Mouse (Mus musculus) gastrocnemius, adult 8-10 months (tissue): ENCODE data around the gene Bricd5. TPM values are rescaled to one million over a fixed set of nuclear protein-coding genes. Genes with fewer than 3 reads are reported as not detected.

Experiments used
- DNase-seq, 2 experiments: peaks; one replicate each; pipeline ENCODE4 v3.0.0; 2022; ENCODE audit warnings: low spot score in 2 of 2
- total RNA-seq, 4 experiments: library from RNA; stranded (reverse); gene quantifications; 2 replicates each; pipeline ENCODE4 v1.2.4; 2022

The Bricd5 gene
- total RNA-seq, 4 experiments from 2014 or later = not detected

- no peak for DNase-seq
Observed at GRCm38 (mm10) chr17:24483495-24483894, 9.8 kb downstream of the Bricd5 start.

GRCm38 (mm10) chr17:24485090-24485860 lies 11.6 kb downstream of the Bricd5 start:
- no peak for DNase-seq

GRCm38 (mm10) chr17:24488186-24488661 lies 14.5 kb downstream of the Bricd5 start, which contains the start of gene Caskin1:
Gene Caskin1, plus strand, starts transcription at chr17:24488601.
- DNase-seq = no peak

- DNase-seq = no peak
Observed at GRCm38 (mm10) chr17:24488662-24489264, 15.1 kb downstream of the Bricd5 start.

DNA sequence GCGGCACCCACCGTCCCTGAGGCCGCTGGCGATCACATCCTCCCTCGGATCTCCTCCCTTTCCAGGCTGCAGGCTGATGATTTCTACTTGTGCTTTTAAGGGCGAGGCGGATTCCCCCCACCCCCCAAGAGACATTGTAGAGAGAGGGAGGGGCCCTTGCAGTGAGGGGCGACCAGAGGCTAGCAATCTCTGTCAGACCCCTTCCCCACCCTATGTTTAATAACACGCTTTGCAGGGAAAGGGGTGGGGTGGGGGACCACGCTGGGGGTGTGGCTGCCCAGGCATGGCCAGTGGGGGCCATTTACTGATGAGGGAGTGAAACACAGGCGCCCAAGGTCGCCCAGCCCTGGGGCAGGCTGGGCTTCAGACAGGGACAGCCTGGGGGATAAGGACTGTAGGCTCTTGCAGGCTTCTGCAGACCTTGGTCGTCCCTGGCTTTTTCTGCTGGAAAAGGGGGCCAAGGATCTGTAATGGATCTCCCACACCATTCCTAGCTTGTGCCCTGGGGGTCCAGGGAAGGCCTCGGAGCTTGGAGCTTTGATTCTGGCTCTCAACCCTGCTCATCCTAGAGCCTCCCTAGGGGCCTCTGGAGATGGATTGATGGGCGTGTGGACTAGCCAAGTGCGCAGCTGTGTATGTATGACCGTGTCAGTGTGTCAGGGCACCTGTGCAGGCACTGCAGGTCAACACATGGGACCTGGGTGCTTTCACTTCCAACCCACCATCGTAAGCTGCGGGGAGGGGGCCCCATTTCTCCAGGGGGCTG lies 15.8 kb downstream of the Bricd5 start:
- no peak for DNase-seq

DNA sequence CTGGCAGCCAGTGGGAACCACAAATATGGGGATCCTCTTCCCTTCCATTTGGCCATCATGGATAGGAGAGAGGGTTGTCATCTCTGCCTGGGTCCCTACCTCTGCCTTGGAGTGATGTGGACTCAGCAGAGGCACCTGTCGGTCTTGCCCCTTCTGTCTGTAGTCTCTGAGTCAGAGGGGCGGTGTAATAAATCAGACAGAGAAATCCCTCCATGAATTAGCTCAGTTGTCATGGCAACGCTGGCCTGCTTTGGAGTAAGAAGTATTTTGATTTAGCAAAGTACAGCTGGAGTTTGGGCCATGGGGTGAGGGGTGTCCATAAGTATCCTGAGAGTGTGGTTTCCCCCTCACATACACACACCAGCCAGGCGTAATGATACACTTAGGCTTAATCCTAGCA lies 16.7 kb downstream of the Bricd5 start:
- no peak for DNase-seq

GRCm38 (mm10) chr17:24494627-24495335 lies 21.1 kb downstream of the Bricd5 start:
- DNase-seq = no peak

DNA sequence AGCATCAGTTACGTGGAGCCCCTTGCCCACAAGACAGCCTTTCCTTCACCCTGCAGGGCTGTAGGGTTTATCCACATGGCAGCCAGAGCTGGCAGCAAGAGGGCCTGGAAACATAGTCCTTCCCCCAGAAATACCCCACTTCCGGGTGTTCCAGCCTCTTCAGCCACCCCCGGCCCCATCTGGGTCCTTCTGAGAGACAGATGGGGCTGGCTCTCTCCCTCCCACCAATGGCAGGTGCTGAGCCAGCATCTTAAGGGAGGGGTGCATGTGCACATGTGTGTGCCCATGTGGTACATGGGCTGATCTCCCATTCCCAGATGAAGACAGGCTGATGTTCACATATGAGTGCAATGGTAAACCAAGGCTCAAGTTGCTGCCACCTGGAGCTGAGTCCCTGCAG lies 21.8 kb downstream of the Bricd5 start:
- no peak for DNase-seq

DNA sequence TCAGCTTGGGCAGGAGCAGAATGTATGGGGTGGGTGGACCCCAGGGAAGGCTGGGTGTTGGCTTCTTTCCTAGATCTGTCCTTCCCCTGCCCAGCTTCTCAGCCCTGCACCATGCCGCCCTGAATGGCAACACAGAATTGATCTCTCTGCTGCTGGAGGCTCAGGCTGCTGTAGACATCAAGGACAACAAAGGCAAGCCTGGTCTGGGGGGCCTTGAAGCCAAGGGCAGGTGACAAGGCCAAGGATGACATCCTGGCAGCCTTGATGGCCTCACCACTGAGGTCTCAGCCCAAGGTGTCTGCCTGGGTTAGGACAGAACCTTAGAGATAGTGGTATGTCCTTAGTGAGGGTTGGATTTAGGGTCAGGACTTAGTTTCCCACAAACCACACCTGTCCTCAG lies 22.3 kb downstream of the Bricd5 start:
- no peak for DNase-seq

DNA sequence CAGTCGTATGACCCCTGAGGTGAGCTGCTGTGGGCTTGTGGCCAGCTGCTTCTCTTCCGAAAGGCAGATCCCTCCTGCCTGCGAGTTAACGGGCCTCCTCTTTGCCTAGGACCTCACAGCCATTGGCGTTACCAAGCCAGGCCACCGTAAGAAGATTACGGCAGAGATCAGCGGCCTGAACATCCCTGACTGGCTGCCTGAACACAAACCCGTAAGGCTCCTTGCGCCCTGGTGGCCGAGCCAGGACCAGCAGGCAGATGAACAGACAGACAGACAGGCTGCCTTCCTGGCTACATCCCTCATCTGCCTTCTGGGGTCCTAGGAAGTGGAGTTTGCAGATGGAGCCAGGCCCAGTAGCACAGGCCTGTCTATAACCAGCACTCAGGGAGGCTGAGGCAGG lies 28.5 kb downstream of the Bricd5 start:
- no peak for DNase-seq

DNA sequence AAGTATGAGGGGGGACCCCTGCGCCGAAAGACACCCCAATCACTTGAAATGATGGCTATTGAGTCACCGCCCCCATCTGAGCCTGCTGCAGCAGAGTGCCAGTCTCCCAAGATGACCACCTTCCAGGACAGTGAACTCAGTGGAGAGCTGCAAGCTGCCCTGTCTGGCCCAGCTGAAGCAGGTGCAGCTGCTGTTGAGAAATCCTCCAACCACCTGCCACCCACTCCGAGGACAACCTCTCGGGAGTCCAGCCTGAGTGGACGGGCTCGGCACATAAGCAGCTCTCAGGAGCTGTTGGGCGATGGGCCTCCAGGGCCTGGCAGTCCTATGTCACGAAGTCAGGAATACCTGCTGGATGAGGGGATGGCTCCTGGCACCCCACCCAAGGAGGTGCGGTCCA lies 30.4 kb downstream of the Bricd5 start:
- no peak for DNase-seq

DNA sequence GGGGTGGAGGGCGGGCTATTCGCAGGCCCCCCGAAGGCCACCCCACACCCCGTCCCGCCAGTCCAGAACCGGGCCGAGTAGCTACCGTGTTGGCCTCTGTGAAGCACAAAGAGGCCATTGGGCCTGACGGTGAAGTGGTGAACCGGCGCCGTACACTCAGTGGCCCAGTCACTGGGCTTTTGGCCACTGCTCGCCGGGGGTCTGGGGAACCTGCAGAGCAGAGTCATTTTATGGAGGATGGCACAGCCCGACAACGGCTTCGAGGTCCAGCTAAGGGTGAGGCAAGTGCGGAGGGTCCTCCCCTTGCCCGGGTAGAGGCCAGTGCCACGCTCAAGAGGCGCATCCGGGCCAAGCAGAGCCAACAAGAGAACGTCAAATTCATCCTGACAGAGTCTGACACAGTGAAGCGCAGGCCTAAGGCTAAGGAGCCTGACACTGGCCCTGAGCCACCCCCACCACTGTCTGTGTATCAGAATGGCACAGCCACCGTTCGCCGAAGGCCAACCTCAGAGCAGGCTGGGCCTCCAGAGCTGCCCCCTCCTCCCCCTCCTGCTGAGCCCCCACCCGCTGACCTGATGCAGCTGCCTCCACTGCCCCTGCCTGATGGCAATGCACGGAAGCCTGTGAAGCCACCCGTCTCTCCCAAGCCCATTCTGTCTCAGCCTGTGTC lies 31.7 kb downstream of the Bricd5 start:
- no peak for DNase-seq

GRCm38 (mm10) chr17:24506332-24507070 lies 32.8 kb downstream of the Bricd5 start:
- peak in 1 of 2 experiments; percentile 44 for DNase-seq

GRCm38 (mm10) chr17:24507129-24507664 lies 33.5 kb downstream of the Bricd5 start:
- DNase-seq = no peak

- no peak for DNase-seq
Observed at GRCm38 (mm10) chr17:24507806-24508460, 34.2 kb downstream of the Bricd5 start.

DNA sequence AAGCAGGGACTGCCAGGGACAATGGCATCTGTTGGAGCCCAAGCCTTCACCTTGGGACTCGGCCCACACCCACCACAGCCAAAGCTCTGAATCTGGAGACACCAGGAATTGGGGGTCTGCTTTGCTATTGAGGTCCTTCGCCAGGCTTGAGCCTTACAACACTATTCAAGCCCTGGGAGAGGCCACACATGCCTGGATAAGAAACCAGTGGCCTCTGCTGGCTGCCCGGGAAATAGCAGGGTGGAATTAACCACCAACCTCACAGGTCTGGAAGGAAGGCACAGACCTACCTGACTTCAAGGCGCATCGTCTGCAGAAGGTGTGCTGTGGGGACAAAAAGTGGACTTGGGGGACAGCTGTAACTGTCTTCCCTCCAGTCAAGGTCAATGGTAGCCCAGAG lies 39.9 kb downstream of the Bricd5 start:
- DNase-seq = no peak

GRCm38 (mm10) chr17:24514270-24515257 lies 40.9 kb downstream of the Bricd5 start:
- DNase-seq = no peak

GRCm38 (mm10) chr17:24520450-24520849 lies 46.8 kb downstream of the Bricd5 start:
- DNase-seq = no peak
